Mouse (Mus musculus) thymus, postnatal 10 days (tissue): ENCODE measurements at regions not wholly inside any gene's neighbourhood (a gene's known extent, or its start where the extent isn't known, plus 50 kb on each side); places are given as distances from the start of the nearest gene placed in this dataset.

Experiments used
- DNase-seq, 2 experiments: peaks; one replicate each; pipeline ENCODE4 v3.0.0; 2021; ENCODE audit warnings: low spot score in 2 of 2

DNA sequence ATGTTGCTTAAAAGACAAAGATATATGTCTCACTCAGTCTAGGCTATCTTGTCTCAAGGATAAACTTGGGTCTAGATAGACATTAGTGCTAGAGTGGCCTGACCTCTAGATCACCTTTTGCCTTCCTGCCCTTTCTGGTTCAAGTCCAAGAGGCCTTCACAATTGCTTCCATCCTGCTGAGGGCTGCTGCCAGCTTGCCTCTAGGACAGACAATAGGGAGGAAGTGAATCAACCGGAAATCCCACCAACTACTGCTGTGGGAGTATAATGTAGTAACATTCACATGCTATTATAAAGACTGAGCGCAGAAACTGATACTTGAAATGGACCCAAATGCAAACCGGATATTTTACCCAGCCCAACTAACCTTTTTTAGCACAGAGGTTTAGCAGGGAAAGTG, 239.4 kb upstream of the Epha4 start:
- no peak for DNase-seq

DNA sequence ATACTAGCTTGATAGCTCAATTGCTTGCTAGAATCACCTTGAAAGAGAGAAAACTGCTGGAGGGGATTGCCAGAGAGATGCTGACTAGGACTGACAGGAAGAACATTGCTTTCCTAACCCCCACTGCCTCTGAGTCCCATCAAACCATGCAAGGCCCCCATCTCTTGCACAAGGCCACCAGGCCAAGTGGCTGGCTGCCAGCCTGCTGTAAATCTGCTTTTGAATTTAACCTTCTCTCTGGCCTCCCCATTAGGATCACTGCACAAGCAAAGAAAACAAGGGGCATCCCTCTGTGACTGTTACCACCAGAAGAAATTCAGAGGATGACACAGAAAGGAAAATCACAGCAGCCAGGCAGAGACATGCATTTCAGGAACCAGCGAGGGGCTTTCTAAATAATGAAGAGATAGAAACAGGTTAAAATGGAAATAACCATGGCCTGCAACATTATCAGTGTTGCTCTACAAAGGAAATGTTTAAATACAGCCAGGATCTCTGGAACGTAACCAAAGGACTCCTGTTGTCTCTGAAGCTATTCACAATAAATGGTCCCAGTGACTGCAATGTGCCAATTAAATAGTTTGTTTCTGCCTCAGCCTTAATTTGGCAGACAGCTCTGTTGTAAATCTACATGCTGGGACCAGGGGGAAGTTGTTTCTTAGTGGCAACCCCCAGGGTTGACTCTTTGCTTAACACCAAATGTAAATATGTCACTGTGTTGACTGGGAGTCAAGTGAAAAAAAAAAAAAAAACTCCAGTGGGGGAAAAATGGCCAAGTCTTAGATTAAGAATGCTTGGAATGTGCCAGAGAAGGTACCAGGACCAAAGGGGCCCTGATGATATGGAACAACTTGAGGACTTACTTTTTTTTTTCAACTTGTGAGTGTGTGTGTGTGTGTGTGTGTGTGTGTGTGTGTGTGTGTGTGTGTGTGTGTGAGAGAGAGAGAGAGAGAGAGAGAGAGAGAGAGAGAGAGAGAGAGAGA, 233.9 kb upstream of the Epha4 start:
- DNase-seq: no peak

DNA sequence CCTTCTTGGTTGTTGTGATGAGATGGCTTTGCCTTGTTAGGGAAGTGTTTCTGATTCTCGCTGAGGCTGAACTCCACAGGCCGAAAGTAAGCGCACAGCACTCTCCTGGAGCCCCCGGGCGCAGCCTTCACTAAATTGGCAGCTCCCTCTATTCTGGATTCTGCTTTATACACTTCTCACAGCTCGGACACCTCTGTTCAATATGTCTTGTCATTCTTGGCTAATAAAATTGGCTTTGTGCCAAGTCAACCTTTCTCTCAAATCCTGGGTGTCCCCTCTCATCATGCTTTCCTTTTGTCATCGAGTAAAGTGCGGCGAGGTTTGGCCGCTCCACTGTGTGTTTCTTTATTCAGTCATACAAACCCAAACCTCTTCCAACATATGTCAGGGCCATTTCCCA, 217.2 kb upstream of the Epha4 start:
- no peak for DNase-seq

DNA sequence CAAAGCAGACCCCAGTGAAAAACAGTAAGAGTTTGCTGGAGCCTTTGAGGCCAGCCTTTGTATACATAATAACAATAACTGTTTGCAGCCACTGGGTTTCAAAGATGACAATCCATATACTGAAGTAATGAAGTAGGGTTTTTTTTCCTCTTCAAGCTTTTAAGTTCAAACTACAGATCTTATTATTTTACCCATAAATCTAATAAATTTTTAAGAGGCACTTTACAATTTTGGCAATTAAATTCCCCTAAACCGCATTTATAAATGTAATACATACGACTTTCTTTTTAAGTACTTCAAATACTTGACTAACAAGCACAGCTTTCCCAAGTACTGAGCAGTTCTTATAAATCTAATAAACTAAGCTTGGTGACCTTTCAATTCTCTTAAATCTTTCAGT, 212.7 kb upstream of the Epha4 start:
- no peak for DNase-seq

DNA sequence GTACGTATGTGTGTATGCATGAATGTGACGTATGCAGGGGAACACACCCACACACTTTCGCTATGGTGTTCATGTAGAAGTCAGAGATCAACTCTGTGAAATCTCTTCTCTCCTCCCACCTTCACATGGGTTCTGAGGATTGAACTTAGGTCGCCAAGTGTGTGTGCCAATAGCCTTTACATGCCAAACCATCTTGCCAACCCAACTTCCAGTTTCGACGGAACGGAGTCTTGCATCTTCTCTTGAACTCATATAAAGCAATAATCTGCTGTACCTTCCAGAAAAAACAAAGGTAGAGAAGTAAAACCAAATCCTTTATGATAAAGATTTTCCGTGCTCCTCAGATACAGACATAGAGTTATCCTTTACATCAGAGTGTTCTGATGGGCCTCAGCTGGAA, 208.4 kb upstream of the Epha4 start:
- no peak for DNase-seq

DNA sequence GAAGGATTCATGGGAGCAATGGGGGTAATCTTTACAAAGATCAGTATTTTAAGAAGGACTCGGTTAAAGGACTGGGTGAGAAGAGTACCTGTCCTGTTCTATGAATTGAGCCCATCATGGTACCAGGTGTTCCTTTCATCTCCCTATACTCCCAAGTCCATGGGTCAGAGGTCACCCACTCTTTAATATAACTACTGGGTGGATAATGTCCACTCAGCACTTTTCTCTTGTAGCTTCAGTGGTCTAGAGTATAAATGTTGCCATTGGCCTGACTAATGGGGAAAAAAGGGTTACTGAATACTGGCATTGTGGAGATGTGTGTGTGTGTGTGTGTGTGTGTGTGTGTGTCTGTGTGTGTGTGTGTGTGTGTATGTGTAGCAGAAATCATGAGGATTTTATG, 206.0 kb upstream of the Epha4 start:
- no peak for DNase-seq

DNA sequence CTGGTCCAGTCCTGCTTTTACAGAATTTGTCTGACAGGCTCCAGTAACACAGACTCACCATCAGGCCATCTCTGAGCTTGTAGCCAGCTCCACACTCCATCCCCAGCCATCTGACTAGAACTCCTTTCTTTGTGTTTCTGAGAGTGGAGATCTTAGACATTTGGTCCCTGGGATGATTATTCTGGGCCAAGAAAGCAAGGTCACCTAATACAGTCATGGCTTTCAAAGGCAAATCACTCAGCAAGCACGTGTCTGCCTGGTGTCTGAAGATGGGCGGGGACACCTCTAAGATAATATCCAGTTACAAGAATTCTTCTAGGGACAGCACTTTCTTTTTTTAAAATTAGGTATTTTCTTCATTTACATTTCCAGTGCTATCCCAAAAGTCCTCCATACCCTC, 198.1 kb upstream of the Epha4 start:
- no peak for DNase-seq

DNA sequence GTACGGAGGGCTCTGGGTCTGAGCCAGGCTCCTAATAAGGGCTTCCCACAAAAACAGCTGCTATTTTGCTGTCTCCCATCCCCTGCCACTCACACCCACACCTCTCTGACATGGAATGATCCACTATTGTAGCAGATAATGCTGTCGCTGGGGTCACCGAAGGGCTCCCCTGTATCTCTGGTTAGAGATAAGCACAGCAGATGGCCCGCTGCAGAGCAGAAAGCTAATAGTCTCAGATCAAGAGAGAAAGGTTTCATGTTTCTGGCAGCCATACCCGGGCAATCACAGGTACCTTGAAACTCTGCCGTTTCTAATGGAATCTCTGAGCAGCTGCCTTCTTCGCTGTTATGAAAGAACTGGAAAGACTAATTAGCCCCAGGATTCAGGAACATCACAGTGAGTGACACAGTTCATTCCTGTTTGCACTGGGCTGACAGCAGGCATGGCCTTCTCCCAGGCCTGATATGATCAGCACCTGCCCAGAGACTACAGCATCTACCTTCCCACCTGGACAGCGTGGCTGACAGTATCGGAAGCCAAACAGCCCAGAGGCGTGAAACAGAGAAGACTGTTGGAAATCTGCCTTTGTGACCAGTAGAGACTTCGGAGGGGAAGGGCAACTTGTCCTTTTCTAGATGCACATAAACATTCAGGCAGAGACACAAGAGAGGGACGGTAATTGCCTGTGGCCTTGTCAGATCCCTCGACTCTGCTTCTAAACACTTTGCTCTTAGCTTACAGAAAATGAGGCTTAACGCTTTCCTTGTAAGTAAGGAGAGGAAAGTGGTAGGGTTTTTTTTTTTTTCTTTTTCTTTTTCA, 193.5 kb upstream of the Epha4 start:
- DNase-seq: no peak

DNA sequence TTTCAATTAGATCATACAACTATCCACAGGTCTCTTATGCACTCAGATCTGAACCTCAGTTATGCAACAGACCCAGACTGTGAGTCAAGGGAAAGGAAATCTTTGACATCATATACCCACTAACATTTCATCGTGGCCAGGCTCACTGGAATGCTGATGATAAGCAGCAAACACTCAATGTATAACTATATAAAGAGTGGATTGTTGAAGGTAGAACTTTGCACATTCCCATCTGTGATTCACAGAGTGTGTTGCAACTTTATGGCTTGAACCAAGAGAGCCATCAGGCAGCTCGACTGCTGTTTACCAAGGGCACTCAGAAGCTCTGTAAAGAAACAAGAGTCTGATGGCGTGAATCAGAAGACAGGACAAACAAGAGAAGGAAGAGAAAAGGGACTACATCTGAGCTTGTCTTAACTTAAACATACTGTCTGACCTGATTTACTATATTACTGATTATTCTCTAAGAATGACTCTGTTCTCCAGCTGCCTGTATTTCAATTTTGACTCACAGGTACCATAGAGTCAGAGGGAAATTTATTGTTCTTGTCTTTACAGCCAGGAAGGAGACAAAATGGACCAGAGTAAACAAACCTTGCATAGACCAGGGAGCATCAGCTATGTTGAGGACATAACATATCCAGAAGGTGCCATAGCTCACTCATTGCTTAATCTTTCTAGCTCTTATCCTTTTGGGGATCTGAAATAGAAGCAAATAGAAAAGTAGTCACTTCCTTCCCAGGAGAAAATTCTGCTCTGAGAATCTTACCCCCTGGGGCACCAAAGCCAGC, 180.5 kb upstream of the Epha4 start:
- DNase-seq: no peak

DNA sequence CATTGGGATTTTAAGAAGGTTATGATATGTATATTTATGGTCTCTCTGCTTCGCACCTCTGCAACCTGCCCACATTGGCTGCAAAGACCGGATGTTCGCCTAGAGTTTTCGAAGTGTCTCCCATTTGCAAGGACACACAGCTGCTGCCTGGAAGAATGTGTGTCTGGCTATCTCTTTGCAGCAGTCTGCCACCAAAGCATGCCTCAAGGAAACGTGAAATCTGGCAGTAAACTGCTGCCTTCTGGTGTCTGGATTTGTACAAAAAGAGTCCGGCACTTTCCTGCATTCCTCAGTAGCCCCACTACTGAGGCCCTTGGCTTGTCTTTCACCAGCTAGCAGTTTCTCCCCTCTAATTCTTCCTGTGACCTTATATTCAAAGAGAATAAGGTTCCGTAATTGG, 148.5 kb upstream of the Epha4 start:
- no peak for DNase-seq

DNA sequence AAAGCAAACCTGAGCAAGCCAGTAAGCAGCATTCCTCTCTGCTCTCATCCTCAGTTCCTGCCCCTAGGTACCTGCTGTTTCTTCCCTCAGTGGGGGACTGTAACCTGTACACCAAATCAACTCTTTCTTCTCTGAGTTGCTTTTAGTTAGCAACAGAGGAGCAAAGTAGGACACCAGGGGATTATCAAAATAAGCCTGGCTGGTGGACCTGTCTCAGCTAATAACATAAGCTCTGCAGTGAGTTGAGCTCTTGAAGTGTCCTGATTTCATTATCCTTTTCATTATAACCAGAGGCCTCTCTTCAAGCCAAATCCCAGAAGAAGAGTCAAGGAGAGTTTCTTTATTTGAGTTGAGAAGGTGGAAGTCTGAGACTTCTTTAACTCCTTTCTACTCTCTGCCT, 145.5 kb upstream of the Epha4 start:
- DNase-seq: no peak

DNA sequence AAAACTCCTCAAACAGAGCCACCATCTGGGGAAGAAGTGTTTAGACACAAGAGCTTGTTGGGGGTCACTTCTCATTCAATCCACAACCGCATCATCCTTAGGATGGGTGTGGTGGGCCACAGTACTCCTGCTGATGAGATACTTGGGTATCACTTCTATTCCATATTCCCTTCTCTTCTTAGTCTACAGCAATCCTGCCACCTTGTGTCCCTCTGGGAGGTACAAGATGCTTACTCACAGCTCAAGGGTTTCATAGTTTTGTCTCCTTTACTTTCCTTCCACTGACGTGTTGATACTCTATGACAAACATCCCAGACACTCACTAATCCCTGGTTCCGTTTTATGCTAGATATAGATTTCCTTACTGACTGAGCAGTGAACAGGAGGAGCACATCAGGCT, 122.1 kb upstream of the Epha4 start:
- no peak for DNase-seq

DNA sequence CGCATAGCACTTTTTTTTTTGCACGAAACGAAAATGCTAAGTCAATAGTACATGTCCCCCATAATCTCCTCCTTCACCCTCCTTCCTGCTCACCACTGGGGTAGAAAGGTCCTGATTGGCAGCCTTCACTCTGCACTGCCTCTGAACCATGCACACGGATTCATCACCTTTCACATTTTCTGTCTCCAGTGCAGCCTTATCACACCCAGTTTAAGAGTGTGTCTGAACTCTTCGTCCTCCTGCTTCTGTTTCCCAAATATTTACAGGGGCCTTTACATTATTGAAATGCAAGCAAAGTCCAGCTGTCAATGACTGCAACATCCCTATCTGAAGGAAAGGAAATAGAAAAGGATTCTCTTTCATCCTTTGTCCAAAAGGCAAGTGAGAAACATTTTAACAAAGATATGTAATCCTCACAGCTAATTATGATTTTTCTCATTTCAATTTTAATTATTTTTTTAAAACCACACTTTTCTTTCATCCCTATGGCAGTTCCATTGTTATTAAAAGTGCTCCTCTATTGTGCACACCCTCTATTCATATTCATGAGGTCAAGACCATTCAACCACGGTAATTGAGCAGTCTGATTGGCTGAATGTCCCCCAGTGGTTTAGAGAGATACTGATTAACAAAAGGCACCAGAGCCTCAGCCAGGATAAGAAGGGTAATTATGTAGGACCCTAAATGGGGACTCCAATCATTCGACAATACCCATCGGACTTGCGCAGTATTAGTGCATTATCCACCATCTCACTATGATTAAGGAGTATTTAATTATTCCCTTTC, 114.8 kb upstream of the Epha4 start:
- DNase-seq: no peak

DNA sequence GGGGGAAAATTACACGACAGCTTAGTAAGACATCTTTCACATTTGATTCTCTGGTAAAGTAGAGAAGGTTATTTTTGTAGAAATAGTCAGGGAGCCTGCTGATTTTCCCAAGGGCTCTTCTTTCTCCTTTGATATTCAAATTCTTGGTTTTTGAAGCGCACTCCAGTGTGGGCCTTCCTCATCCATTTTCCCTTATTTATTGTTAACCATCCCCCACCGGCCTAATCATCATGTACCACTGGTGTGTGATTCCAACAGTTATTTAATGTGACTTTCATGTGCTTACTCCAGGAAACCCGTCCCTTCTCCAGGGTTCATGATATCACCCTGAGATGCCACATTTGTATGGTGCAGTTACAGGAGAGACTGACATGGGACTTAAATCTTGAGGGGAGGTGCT, 114.0 kb upstream of the Epha4 start:
- no peak for DNase-seq

DNA sequence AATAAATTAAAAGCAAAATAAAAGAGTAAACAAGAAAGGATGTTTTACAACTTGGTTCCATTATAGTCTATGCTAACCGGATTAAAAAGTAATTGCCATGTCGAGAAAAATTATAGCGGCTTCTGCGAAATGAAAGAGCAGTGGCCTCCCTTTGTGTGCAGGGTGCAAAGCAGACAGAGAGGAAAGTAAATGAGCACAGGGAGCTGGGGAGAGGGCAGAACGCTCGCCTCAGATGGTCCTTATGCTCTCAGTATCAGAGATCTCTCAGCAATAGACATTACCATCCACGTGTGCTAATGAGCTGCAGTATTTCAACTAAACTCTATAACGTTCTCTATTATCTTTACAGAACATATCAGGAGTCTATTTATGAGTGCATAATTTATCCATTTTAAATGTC, 102.6 kb upstream of the Epha4 start:
- DNase-seq: no peak

DNA sequence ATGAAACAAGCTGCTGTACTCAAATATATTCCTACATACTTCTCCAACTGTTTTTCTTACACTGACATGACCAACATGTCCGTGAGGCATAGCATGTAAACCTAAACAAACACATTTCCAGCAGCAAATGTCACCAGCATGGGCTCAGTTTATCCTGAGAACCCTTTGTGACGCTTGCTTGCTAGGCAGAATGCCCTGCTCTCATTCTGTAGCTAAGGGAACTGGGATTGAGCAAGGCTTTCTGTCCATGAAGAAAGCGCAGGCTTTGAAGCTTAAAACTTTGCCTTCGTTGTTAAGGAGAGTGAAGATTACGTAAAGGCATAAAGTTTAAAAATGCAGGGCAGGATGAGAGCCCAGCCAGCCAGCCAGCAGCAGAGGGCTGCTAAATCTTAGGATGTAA, 85.6 kb upstream of the Epha4 start:
- no peak for DNase-seq

DNA sequence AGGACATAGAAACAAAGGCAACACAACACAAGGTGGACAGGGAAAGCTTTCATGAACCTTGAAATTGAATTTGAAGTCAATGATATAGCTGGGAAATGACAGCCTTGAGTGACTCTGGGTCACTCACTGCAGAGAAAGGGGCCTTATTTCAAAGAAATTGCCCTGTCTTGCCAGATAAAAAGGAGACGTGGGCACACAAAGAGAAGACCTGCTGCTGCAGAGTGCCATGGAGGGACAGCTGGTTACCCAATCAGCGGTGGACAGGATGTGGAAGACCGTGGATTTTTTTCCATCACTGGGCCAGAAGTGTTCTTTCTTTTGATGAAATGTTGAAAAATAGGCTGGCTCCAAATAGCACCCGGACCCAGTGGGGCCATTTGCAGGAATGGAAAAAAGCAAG, 77.8 kb upstream of the Epha4 start:
- DNase-seq: no peak

DNA sequence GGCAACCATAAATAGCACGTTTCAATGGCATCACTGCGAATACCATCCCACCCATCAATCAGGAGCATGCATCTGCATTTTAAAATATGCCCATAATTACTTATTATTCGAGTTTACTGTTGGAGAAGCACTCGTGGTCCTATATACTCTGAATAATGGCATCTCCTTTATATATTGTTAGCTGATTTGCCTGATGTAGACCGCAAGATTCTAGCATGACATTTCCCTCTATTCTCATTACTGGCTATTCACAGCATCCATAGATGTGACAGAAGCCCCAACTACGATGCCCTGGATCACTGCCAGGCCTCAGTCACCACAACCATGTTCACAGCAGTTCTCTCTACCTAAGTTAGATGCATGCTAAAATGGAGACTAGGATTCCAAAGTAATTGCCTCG, 77.4 kb upstream of the Epha4 start:
- DNase-seq: no peak

DNA sequence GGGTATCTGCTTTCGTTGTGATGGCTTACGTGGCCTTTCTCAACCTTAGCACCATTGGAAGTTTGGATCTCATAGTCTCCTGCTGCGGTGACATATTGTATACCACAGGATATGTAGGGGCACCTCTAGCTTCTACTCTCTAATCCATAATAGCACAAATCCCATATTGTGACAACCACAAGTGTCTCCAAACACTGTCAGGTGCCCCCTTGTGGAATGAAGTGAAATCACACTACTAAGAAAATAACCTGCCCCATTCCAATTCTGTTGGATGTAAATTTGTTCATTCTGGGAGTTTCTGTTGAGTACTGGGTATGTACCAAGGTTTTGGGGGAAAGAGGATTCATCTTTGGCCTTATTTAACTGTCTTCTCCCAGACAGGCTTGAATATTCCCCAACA, 74.5 kb upstream of the Epha4 start:
- no peak for DNase-seq

DNA sequence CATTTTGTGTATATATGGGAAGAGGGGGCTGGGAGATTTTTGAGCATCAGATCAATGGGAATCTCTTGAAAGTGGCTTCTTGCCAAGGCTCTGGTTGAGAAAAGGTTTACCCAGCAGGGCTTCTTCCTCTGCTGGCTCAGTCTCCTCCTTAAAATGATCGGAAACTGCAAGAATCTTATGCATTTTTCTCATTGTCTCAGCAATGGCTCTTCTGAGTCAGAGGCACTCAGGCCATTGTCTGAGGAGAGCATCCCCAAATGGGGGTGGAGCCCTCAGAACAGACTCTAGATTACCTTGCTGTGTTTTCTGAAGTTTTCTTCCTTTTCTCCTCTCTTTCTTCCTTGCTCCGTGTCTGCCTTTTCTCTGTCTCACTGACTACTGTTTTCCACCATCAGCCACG, 70.6 kb upstream of the Epha4 start:
- no peak for DNase-seq

DNA sequence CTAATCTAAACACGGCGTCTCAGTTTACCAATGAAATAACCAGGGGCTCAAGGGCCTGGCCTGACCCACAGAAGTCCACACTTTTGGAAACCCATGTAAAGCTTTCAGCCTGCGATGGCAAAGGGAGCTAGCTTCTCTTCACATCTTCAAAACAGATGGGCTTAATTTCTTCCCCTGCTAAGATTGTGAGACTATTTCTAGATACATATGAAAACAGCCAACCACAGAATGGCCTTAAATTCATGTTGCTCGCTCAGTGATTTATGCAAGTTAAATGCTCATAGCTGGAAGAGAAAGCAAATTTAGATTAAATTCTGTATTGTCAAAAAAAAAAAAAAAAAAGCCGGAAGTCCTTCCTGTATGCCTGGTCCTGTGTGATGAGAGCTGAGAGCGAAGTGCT, 53.2 kb upstream of the Epha4 start:
- DNase-seq: no peak
